Mouse (Mus musculus): Measurements from ENCODE around the gene Lig1.

The Lig1 gene

GRCm38 (mm10) chr7:13311401-13311800 lies 34.3 kb downstream of the Lig1 start:
- no peak for DNase-seq

- no peak for DNase-seq
Observed at GRCm38 (mm10) chr7:13314095-13314597, 37.1 kb downstream of the Lig1 start.

GRCm38 (mm10) chr7:13321424-13321823 lies 44.3 kb downstream of the Lig1 start:
- DNase-seq = no peak

- no peak for DNase-seq
Observed at GRCm38 (mm10) chr7:13324316-13324715, 47.2 kb downstream of the Lig1 start, which contains the start of gene Pla2g4c. Pla2g4c (plus strand) TSS chr7:13324655.

GRCm38 (mm10) chr7:13330575-13330974 lies 53.5 kb downstream of the Lig1 start:
- no peak for DNase-seq

- no peak for DNase-seq
Observed at GRCm38 (mm10) chr7:13355943-13356342, 78.9 kb downstream of the Lig1 start.

Measured in cerebellum, postnatal 36 days (tissue).